Mouse (Mus musculus) forebrain, embryonic 13.5 days (tissue): ENCODE measurements at regions not wholly inside any gene's neighbourhood (a gene's known extent, or its start where the extent isn't known, plus 50 kb on each side); places are given as distances from the start of the nearest gene placed in this dataset.

Experiments used
- ATAC-seq: fragments of 200-750 bp; cut with Nextera tagmentation; 2 replicates; pipeline ENCODE4 v1.8.0; 2017
- H3K27ac ChIP-seq: fragments of 300-500 bp; sonication (generic); 2 replicates; pipeline ENCODE4 v1.5.1; 2015; ENCODE audit warnings: inconsistent platforms, mild to moderate bottlenecking, moderate library complexity
- H3K27me3 ChIP-seq: fragments of 300-500 bp; sonication (generic); 2 replicates; pipeline ENCODE4 v1.6.1; 2015; ENCODE audit warnings: mild to moderate bottlenecking, inconsistent platforms
- H3K36me3 ChIP-seq: fragments of 300-500 bp; sonication (generic); 2 replicates; pipeline ENCODE4 v1.6.1; 2015; ENCODE audit warnings: mild to moderate bottlenecking, inconsistent platforms; ENCODE audit not compliant: poor library complexity, severe bottlenecking
- H3K4me1 ChIP-seq: fragments of 300-500 bp; sonication (generic); 2 replicates; pipeline ENCODE4 v1.6.1; 2015; ENCODE audit warnings: inconsistent platforms
- H3K4me2 ChIP-seq: fragments of 300-500 bp; sonication (generic); 2 replicates; pipeline ENCODE4 v1.6.1; 2015; ENCODE audit warnings: inconsistent platforms, mild to moderate bottlenecking, moderate library complexity
- H3K4me3 ChIP-seq: fragments of 300-500 bp; sonication (generic); 2 replicates; pipeline ENCODE4 v1.5.1; 2015; ENCODE audit warnings: mild to moderate bottlenecking, inconsistent platforms
- H3K9ac ChIP-seq: fragments of 300-500 bp; sonication (generic); 2 replicates; pipeline ENCODE4 v1.6.1; 2015; ENCODE audit warnings: mild to moderate bottlenecking, inconsistent platforms
- H3K9me3 ChIP-seq: fragments of 300-500 bp; sonication (generic); replicated peaks from 2 replicates; pipeline ENCODE4 v1.6.1; 2016; ENCODE audit warnings: inconsistent platforms
- WGBS: fragments of 180-500 bp; shearing (Covaris S2); methylation state at CpG from one replicate; pipeline ENCODE4 v1.1.7; 2015; 5-methylcytosine and 5-hydroxymethylcytosine counted together

- H3K9me3 ChIP-seq = peaks cover 4% of the 10 kb centered on the region; the same call in 1 of the 2 replicates
- peaks cover 22% of the 10 kb centered on the region for H3K4me1 ChIP-seq
- ATAC-seq = no peak
- H3K27me3 ChIP-seq = peaks cover 19% of the 10 kb centered on the region
- H3K4me2 ChIP-seq = no peak overlapping the region
- no peak overlapping the region for H3K27ac ChIP-seq
- no peaks in the 10 kb centered on the region for H3K36me3 ChIP-seq
- no peak overlapping the region for H3K9ac ChIP-seq
- no peak overlapping the region for H3K4me3 ChIP-seq
- 81% methylated on average over 4 of the region's 4 CpGs for WGBS
Observed at GRCm38 (mm10) chr5:120286787-120287186, 144.7 kb upstream of the Lhx5 start.

- H3K9me3 ChIP-seq = peaks cover 4% of the 10 kb centered on the region; the same call in 1 of the 2 replicates
- H3K27me3 ChIP-seq = peaks cover 8% of the 10 kb centered on the region; the same call in 1 of the 2 replicates
- no peak overlapping the region for H3K4me3 ChIP-seq
- WGBS = 1% methylated on average over 22 of the region's 23 CpGs
- H3K36me3 ChIP-seq = no peaks in the 10 kb centered on the region
- H3K4me1 ChIP-seq = peaks cover 21% of the 10 kb centered on the region
- H3K9ac ChIP-seq = no peak overlapping the region
- H3K27ac ChIP-seq = no peak overlapping the region
- no peak for ATAC-seq
- H3K4me2 ChIP-seq = peak overlapping the region; percentile 44
Observed at GRCm38 (mm10) chr5:120288036-120288684, 143.3 kb upstream of the Lhx5 start.

- Histone ChIP-seq H3K27ac (no peak overlapping the region), H3K9ac (peak overlapping the region; percentile 43; the same call in 1 of the 2 replicates), H3K9me3 (peaks cover 4% of the 10 kb centered on the region; the same call in 1 of the 2 replicates), H3K36me3 (no peaks in the 10 kb centered on the region), H3K4me1 (peaks cover 15% of the 10 kb centered on the region), H3K4me3 (no peak overlapping the region), H3K4me2 (no peak overlapping the region), H3K27me3 (peaks cover 34% of the 10 kb centered on the region)
- no peak for ATAC-seq
- WGBS = 41% methylated on average over 16 of the region's 16 CpGs
Observed at GRCm38 (mm10) chr5:120294526-120295078, 136.9 kb upstream of the Lhx5 start.

- Histone ChIP-seq H3K36me3 (no peaks in the 10 kb centered on the region), H3K4me1 (peaks cover 31% of the 10 kb centered on the region), H3K9ac (no peak overlapping the region), H3K27me3 (peaks cover 51% of the 10 kb centered on the region), H3K4me3 (no peak overlapping the region), H3K27ac (no peak overlapping the region), H3K9me3 (no peaks in the 10 kb centered on the region), H3K4me2 (no peak overlapping the region)
- 5% methylated on average over 10 of the region's 10 CpGs for WGBS
- ATAC-seq = no peak
Observed at GRCm38 (mm10) chr5:120297190-120297589, 134.3 kb upstream of the Lhx5 start.

GRCm38 (mm10) chr5:120297665-120298282 lies 133.7 kb upstream of the Lhx5 start:
- ATAC-seq = no peak
- 41% methylated on average over 3 of the region's 3 CpGs for WGBS

GRCm38 (mm10) chr5:120301672-120302071 lies 129.8 kb upstream of the Lhx5 start:
- no peaks in the 10 kb centered on the region for H3K36me3 ChIP-seq
- H3K9me3 ChIP-seq = no peaks in the 10 kb centered on the region
- H3K9ac ChIP-seq = peak overlapping the region; percentile 68
- ATAC-seq = 0 out of 2 replicates have a peak, but pooled peaks have one; percentile 11
- peak overlapping the region; percentile 38 for H3K4me3 ChIP-seq
- 10% methylated on average over 15 of the region's 16 CpGs for WGBS
- peaks cover 60% of the 10 kb centered on the region for H3K27me3 ChIP-seq
- no peak overlapping the region for H3K27ac ChIP-seq
- H3K4me2 ChIP-seq = peak overlapping the region; percentile 68
- H3K4me1 ChIP-seq = peaks cover 50% of the 10 kb centered on the region

More at GRCm38 (mm10) chr5:120297665-120298282, 133.7 kb upstream of the Lhx5 start:
- H3K36me3 ChIP-seq = no peaks in the 10 kb centered on the region
- peaks cover 37% of the 10 kb centered on the region for H3K4me1 ChIP-seq
- no peak overlapping the region for H3K4me3 ChIP-seq
- H3K4me2 ChIP-seq = no peak overlapping the region
- H3K9me3 ChIP-seq = no peaks in the 10 kb centered on the region
- peaks cover 57% of the 10 kb centered on the region for H3K27me3 ChIP-seq
- H3K27ac ChIP-seq = no peak overlapping the region
- H3K9ac ChIP-seq = no peak overlapping the region

- Histone ChIP-seq H3K27ac (no peak overlapping the region), H3K4me3 (peak overlapping the region; percentile 38), H3K9ac (peak overlapping the region; percentile 68), H3K4me1 (peaks cover 43% of the 10 kb centered on the region), H3K4me2 (peak overlapping the region; percentile 68), H3K9me3 (no peaks in the 10 kb centered on the region), H3K36me3 (no peaks in the 10 kb centered on the region), H3K27me3 (peaks cover 58% of the 10 kb centered on the region)
- 2% methylated on average over 47 of the region's 47 CpGs for WGBS
- ATAC-seq = peak; percentile 48
Observed at GRCm38 (mm10) chr5:120302307-120302706, 129.2 kb upstream of the Lhx5 start.

GRCm38 (mm10) chr5:120304295-120304701 lies 127.2 kb upstream of the Lhx5 start:
- H3K4me2 ChIP-seq = peak overlapping the region; percentile 46
- H3K36me3 ChIP-seq = no peaks in the 10 kb centered on the region
- ATAC-seq = peak; percentile 68
- peaks cover 53% of the 10 kb centered on the region for H3K27me3 ChIP-seq
- peaks cover 41% of the 10 kb centered on the region for H3K4me1 ChIP-seq
- H3K9me3 ChIP-seq = no peaks in the 10 kb centered on the region
- 0 out of 2 replicates have a peak overlapping the region, but pooled peaks have one; percentile 4 for H3K27ac ChIP-seq
- 4% methylated on average over 12 of the region's 13 CpGs for WGBS
- H3K4me3 ChIP-seq = 0 out of 2 replicates have a peak overlapping the region, but pooled peaks have one; percentile 4
- H3K9ac ChIP-seq = peak overlapping the region; percentile 23; the same call in 1 of the 2 replicates

- peaks cover 8% of the 10 kb centered on the region; the same call in 1 of the 2 replicates for H3K9me3 ChIP-seq
- H3K27me3 ChIP-seq = peaks cover 16% of the 10 kb centered on the region; the same call in 1 of the 2 replicates
- no peak overlapping the region for H3K9ac ChIP-seq
- no peak for ATAC-seq
- H3K4me1 ChIP-seq = no peaks in the 10 kb centered on the region
- H3K4me2 ChIP-seq = no peak overlapping the region
- no peak overlapping the region for H3K4me3 ChIP-seq
- 92% methylated on average over 6 of the region's 6 CpGs for WGBS
- H3K27ac ChIP-seq = no peak overlapping the region
- no peaks in the 10 kb centered on the region for H3K36me3 ChIP-seq
Observed at GRCm38 (mm10) chr5:120312299-120312698, 119.2 kb upstream of the Lhx5 start.

GRCm38 (mm10) chr5:120313984-120314383 lies 117.5 kb upstream of the Lhx5 start:
- Histone ChIP-seq H3K36me3 (no peaks in the 10 kb centered on the region), H3K9me3 (peaks cover 8% of the 10 kb centered on the region; the same call in 1 of the 2 replicates), H3K4me1 (no peaks in the 10 kb centered on the region), H3K4me2 (no peak overlapping the region), H3K27me3 (peaks cover 15% of the 10 kb centered on the region), H3K9ac (no peak overlapping the region), H3K4me3 (no peak overlapping the region), H3K27ac (no peak overlapping the region)
- WGBS = 76% methylated on average over 6 of the region's 6 CpGs
- no peak for ATAC-seq

- H3K4me1 ChIP-seq = no peaks in the 10 kb centered on the region
- 63% methylated on average over 8 of the region's 8 CpGs for WGBS
- H3K4me2 ChIP-seq = no peak overlapping the region
- peaks cover 20% of the 10 kb centered on the region for H3K27me3 ChIP-seq
- H3K36me3 ChIP-seq = no peaks in the 10 kb centered on the region
- H3K4me3 ChIP-seq = no peak overlapping the region
- H3K27ac ChIP-seq = no peak overlapping the region
- peaks cover 8% of the 10 kb centered on the region; the same call in 1 of the 2 replicates for H3K9me3 ChIP-seq
- no peak for ATAC-seq
- H3K9ac ChIP-seq = no peak overlapping the region
Observed at GRCm38 (mm10) chr5:120315116-120315515, 116.4 kb upstream of the Lhx5 start.

GRCm38 (mm10) chr5:120318951-120319350 lies 112.5 kb upstream of the Lhx5 start:
- 77% methylated on average over 1 of the region's 1 CpGs for WGBS
- Histone ChIP-seq H3K4me1 (peaks cover 15% of the 10 kb centered on the region), H3K27ac (no peak overlapping the region), H3K36me3 (no peaks in the 10 kb centered on the region), H3K9me3 (0 out of 2 replicates have a peak, but pooled peaks cover 2% of the 10 kb centered on the region), H3K9ac (no peak overlapping the region), H3K4me2 (no peak overlapping the region), H3K4me3 (no peak overlapping the region), H3K27me3 (peaks cover 17% of the 10 kb centered on the region)
- no peak for ATAC-seq
